Mouse (Mus musculus): Measurements from ENCODE around the gene Abhd14a. TPM values are rescaled to one million over a fixed set of nuclear protein-coding genes. Genes with fewer than 3 reads are reported as not detected.

Gene Abhd14a
- polyA plus RNA-seq, 1 experiment, result 46.9 TPM

- DNase-seq (ENCODE audit: low spot score), result no peak
Observed at GRCm38 (mm10) chr9:106452351-106452750, 4.9 kb upstream of the Abhd14a start.

DNA sequence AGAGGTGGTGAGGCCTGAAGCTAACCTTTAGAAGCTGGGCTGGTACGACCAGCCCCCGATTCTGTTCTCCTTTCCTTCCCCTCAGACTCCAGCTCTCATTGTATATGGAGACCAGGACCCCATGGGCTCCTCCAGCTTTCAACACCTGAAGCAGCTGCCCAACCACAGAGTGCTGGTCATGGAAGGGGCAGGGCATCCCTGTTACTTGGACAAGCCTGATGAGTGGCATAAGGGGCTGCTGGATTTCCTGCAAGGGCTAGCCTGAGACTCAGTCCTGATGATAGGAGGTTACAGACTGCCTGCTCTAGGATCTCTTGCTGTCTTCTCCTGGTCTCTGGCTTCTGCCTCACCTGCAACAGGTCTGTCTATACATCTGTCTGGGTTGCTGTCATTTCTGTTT lies 4.4 kb upstream of the Abhd14a start:
- DNase-seq (ENCODE audit: low spot score), result no peak

DNA sequence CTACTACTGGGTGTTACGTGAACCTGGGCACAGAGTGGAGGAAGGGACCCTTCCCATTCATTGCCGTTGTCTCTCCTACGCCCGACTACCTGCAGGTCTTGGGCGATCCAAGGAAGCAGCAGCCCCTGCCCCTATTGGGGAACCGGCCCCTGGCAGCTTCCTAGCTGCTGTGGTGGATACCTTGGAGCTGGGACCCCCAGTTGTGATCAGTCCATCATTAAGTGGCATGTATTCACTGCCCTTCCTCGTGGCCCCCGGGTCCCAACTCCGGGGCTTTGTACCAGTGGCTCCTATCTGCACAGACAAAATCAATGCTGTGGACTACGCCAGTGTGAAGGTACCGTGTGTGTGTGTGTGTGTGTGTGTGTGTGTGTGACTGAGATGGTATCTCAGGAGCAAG lies 3.8 kb upstream of the Abhd14a start:
- no peak for DNase-seq (ENCODE audit: low spot score)

GRCm38 (mm10) chr9:106450661-106451060 lies 3.2 kb upstream of the Abhd14a start:
- DNase-seq (ENCODE audit: low spot score), result no peak

GRCm38 (mm10) chr9:106449947-106450346 lies 2.5 kb upstream of the Abhd14a start:
- no peak for DNase-seq (ENCODE audit: low spot score)

DNA sequence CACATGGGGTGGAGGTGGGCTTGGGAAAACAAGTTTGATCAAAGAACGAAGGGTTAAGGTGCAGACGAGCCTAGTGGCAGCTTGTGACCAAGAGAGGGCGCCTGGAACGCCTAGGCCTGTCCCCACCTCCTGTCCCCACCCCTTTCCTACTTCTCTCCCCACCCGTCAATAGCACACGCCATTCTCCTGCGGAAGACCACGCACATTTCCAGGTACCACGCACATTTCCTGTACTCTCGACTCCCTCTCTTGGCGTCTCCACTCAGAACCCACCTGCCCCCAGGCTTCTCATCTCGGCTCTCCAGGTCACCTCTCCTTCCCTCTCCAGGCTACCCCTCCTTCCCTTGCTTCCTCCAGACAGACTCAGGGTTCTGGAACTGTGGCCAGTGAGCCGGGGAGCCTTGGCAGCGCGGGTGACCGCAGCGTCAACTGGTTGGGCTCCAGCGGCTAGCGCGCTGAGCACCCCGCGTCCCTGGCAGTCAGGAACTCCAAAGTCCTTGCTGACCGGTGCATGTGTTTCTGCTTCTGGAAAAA lies 1.1 kb upstream of the Abhd14a start:
- DNase-seq (ENCODE audit: low spot score), result peak; percentile 63

- no peak for DNase-seq (ENCODE audit: low spot score)
Observed at GRCm38 (mm10) chr9:106447951-106448350, 473 bp upstream of the Abhd14a start.

GRCm38 (mm10) chr9:106444836-106445235 lies 2.6 kb downstream of the Abhd14a start:
- no peak for DNase-seq (ENCODE audit: low spot score)

- no peak for DNase-seq (ENCODE audit: low spot score)
Observed at GRCm38 (mm10) chr9:106442680-106443079, 4.8 kb downstream of the Abhd14a start.

- no peak for DNase-seq (ENCODE audit: low spot score)
Observed at GRCm38 (mm10) chr9:106436566-106436965, 10.9 kb downstream of the Abhd14a start.

DNA sequence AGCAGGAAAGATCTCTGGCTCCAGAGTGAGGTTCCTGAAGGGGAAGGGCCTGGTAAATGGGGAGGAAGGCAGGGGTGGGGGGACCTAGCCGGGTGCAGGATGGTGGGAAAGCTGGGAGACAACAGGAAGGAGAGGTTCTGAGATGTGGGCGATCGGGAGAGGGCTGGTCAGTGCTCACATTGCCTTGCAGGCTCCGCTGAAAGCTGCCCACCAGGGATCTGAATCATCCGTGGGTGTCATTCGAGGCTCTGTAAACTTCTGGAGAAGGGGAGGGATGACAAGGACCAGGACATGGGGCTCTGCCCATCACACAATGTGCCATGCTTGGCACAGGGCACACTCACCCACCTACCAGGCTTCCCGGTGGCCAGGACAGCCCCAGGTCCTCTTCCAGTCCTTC lies 14.1 kb downstream of the Abhd14a start:
- no peak for DNase-seq (ENCODE audit: low spot score)

DNA sequence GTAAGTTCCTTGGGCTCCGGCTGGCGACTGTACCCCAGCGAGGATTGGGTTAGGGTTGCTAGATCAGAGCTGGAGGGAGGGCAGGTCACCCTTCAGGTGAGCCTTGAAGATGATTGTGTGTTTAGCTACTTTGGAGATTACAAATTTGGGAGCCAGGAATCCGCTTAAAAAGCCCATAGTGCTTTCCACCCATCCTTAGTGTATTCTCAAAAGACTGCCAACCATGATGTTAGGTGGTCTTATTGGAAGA lies 17.5 kb downstream of the Abhd14a start:
- DNase-seq (ENCODE audit: low spot score), result no peak

GRCm38 (mm10) chr9:106429221-106430014 lies 18.1 kb downstream of the Abhd14a start, which contains the start of gene Rpl29:
Gene Rpl29, plus strand, starts transcription at chr9:106429454.
- DNase-seq (ENCODE audit: low spot score), result peak; percentile 85

DNA sequence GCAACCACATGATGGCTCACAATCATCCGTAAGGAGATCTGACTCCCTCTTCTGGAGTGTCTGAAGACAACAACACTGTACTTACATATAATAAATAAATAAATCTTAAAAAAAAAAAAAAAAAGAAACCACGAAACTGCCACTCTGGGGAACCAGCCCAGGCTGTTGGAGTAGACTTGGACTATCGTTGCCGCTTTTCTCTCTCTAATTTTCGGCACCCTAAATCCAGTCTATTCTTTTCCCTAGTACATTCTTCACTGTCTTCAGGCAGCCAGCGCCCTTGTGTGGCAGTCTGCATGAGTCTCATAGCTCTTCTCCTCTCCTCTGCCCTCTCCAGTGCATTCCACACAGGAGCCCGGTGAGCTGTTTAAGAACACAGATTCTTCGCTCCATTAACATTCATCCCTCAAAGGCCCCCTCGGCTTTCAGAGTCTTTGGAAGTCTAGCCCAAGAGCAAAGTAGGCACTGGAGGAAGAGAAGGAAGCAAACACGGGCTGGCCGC lies 18.7 kb downstream of the Abhd14a start:
- DNase-seq (ENCODE audit: low spot score), result no peak

DNA sequence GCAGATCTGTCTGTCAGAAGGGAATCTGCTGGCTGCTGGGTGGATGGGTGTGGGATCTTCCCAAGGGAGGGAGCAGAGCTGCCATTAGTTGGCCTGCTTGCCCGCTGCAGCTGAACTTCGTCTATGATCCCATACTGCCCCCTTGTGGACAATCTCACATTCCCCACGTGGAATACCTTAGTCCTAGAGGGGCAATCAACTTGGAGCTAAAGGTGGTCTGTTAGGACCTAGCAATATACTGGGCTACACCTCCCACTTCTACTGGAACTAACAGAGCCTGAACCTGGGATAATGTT lies 25.7 kb downstream of the Abhd14a start:
- peak; percentile 50 for DNase-seq (ENCODE audit: low spot score)

DNA sequence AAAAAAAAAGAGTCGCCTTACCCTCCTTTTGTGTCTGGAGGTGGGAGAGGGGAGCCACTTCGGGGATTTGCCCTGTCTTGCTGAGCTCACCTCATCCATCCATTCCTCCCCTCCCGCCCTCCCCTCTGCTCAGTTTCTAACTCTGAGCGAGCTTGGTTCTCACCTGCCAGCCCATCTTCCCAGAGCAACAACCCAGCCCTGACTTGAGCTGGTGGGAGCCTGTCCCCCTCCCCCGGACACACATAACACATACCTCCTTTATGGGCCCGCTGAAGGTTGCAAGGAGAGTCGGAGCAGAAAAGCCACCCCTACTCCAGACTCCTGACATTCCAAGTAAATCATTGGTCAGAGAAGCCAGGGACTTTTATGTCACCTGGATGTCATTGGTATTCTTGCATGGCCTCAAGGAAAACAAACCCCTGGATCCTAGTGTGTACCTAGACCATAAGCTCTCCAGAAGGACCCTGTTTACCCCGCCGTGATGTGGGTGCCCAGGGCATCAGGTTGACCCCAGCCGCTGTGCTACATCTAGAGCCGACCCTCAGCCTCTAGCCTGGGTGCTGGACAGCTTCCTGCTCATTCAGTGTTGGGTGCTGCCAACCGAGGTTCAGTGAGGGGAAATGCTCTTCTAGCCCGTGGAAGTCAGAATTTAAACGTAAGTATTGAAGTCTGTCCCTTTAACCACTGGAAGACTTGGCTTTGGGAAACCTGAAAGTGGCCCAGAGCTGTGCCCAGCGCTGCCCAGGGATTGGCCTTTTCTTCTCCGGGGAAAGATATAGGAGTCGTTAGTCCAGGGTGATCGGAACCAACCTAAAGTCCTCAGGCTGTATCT lies 26.2 kb downstream of the Abhd14a start:
- DNase-seq (ENCODE audit: low spot score), result no peak

GRCm38 (mm10) chr9:106420608-106421007 lies 26.9 kb downstream of the Abhd14a start:
- no peak for DNase-seq (ENCODE audit: low spot score)

- DNase-seq (ENCODE audit: low spot score), result peak; percentile 54
Observed at GRCm38 (mm10) chr9:106417841-106418625, 29.4 kb downstream of the Abhd14a start.

GRCm38 (mm10) chr9:106416826-106417225 lies 30.7 kb downstream of the Abhd14a start:
- no peak for DNase-seq (ENCODE audit: low spot score)

GRCm38 (mm10) chr9:106413606-106414005 lies 33.9 kb downstream of the Abhd14a start:
- no peak for DNase-seq (ENCODE audit: low spot score)

DNA sequence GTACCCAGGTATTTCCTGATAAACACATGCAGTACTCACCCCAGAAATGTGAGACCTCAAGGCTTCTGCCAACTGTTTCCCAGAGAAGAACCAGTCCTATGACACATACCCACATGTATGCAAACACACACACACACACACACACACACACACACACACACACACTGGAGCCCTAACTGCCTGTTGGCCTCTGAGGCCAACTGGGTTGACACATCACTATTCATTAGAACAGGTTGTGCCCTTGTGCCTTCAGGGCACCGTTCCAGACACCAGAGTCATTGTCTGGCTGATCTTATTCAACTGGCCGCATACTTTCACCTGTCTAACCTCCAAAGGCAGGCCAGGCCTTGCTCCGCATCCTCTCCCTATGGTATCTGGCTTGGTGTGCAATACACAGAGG lies 35.3 kb downstream of the Abhd14a start:
- no peak for DNase-seq (ENCODE audit: low spot score)

GRCm38 (mm10) chr9:106411729-106412128 lies 35.7 kb downstream of the Abhd14a start:
- no peak for DNase-seq (ENCODE audit: low spot score)

Data from urinary bladder, adult 2 months (tissue).